Mouse (Mus musculus) ES-E14 (cell line): ENCODE results near the gene Setx. TPM values are rescaled to one million over a fixed set of nuclear protein-coding genes. Genes with fewer than 3 reads are reported as not detected.

Source experiments
- DNase-seq: peaks from one replicate; pipeline ENCODE4 v3.0.0-alpha.2; 2013; ENCODE audit warnings: low read depth, low spot score
- H3K27ac ChIP-seq: 2 replicates; pipeline ENCODE4 v1.5.1; 2012; ENCODE audit warnings: low read depth, mild to moderate bottlenecking, low read length, moderate library complexity, mixed read lengths; ENCODE audit not compliant: poor library complexity, insufficient read depth, severe bottlenecking
- H3K36me3 ChIP-seq: 2 replicates; pipeline ENCODE4 v1.6.1; 2012; ENCODE audit warnings: mild to moderate bottlenecking, low read length, moderate library complexity, mixed read lengths; ENCODE audit not compliant: control insufficient read depth, poor library complexity, insufficient read depth, severe bottlenecking
- H3K4me1 ChIP-seq, 2 experiments: fragments of 150-350 bp in 1 of 2; sonication (generic) in 1 of 2; 2 replicates each; pipeline ENCODE4 v1.6.1; 2012; ENCODE audit warnings: low read length in 2 of 2, mild to moderate bottlenecking in 1 of 2, mixed read lengths in 1 of 2; ENCODE audit not compliant: control insufficient read depth in 2 of 2, insufficient read depth in 2 of 2, poor library complexity in 1 of 2
- H3K4me3 ChIP-seq, 2 experiments: fragments of 150-350 bp in 1 of 2; sonication (generic) in 1 of 2; 2 replicates each; pipeline ENCODE4 v1.5.1; 2012; ENCODE audit warnings: low read length in 2 of 2, low read depth in 1 of 2, mild to moderate bottlenecking in 1 of 2, mixed read lengths in 1 of 2; ENCODE audit not compliant: insufficient read depth in 1 of 2, poor library complexity in 1 of 2, severe bottlenecking in 1 of 2
- H3K9ac ChIP-seq: 2 replicates; pipeline ENCODE4 v1.6.1; 2012; ENCODE audit warnings: low read depth, mild to moderate bottlenecking, low read length, mixed read lengths; ENCODE audit not compliant: poor library complexity, insufficient read depth, severe bottlenecking
- H3K9me3 ChIP-seq: fragments of 150-350 bp; sonication (generic); 2 replicates; pipeline ENCODE4 v1.6.1; 2012; ENCODE audit warnings: low read depth, mild to moderate bottlenecking, low read length; ENCODE audit not compliant: control insufficient read depth, insufficient read depth
- CHD2 ChIP-seq: IDR thresholded peaks from 2 replicates; pipeline ENCODE4 v1.6.1; 2014; ENCODE audit warnings: mild to moderate bottlenecking, low read depth, low read length, inconsistent platforms
- HCFC1 ChIP-seq: IDR thresholded peaks from 2 replicates; pipeline ENCODE4 v1.6.1; 2012; ENCODE audit warnings: low read length, inconsistent platforms, borderline replicate concordance; ENCODE audit not compliant: insufficient read depth
- MAFK ChIP-seq: IDR thresholded peaks from 2 replicates; pipeline ENCODE4 v1.6.1; 2014; ENCODE audit warnings: mild to moderate bottlenecking, low read depth, low read length, inconsistent platforms; ENCODE audit not compliant: insufficient read depth
- ZC3H11A ChIP-seq: IDR thresholded peaks from 2 replicates; pipeline ENCODE4 v1.6.1; 2012; ENCODE audit warnings: low read depth, mild to moderate bottlenecking, inconsistent platforms, low read length, borderline replicate concordance
- ZNF384 ChIP-seq: IDR thresholded peaks from 2 replicates; pipeline ENCODE4 v1.6.1; 2012; ENCODE audit warnings: low read depth, low read length, inconsistent platforms
- in situ Hi-C, 2 experiments: fragments of 600-800 bp; cut with MboI; formaldehyde crosslinking; loops; one replicate each; pipeline ENCODE4 v1.15.1; 2025; ENCODE audit warnings: low sequenced_read_pairs in 2 of 2, inconsistent platforms in 1 of 2; ENCODE audit not compliant: unreplicated experiment in 2 of 2
- total RNA-seq: library from RNA; depleted of rRNA; stranded (reverse); fragments of 300-350 nt; gene quantifications from 2 replicates; pipeline ENCODE4 v1.2.3, GENCODE M21; 2012

The Setx gene
- total RNA-seq, 1 experiment: 123 TPM

GRCm38 (mm10) chr2:29186209-29186608 is 62.2 kb downstream of the Setx start:
- no peak overlapping the region for H3K9ac ChIP-seq
- no peak overlapping the region for H3K27ac ChIP-seq
- H3K9me3 ChIP-seq: no peaks in the 10 kb centered on the region
- no peak for TF ChIP-seq ZNF384
- no peak for TF ChIP-seq CHD2
- no peak for TF ChIP-seq MAFK
- no peak for TF ChIP-seq ZC3H11A
- no peak for TF ChIP-seq HCFC1
- peaks cover 3% of the 10 kb centered on the region; the same call in 1 of the 2 replicates for H3K36me3 ChIP-seq
- no peaks in the 10 kb centered on the region for H3K4me1 ChIP-seq
- no peak for DNase-seq
- H3K4me3 ChIP-seq: no peak overlapping the region
- in situ Hi-C loops: no loop called here

GRCm38 (mm10) chr2:29190392-29190791 is 66.4 kb downstream of the Setx start:
- Histone ChIP-seq H3K36me3 (no peaks in the 10 kb centered on the region), H3K27ac (no peak overlapping the region), H3K4me1 (peaks cover 0 to 4% of the 10 kb centered on the region in 2 experiments; a peak in 1 of 4 replicates), H3K9ac (no peak overlapping the region), H3K9me3 (no peaks in the 10 kb centered on the region), H3K4me3 (no peak overlapping the region)
- in situ Hi-C loops: no loop called here
- TF ChIP-seq HCFC1 (no peak), CHD2 (no peak), MAFK (no peak), ZNF384 (no peak), ZC3H11A (no peak)
- DNase-seq: no peak

- no peak overlapping the region for H3K4me3 ChIP-seq
- in situ Hi-C loops: no loop called here
- H3K9me3 ChIP-seq: no peaks in the 10 kb centered on the region
- TF ChIP-seq ZNF384: no peak
- TF ChIP-seq CHD2: no peak
- no peak for TF ChIP-seq HCFC1
- TF ChIP-seq ZC3H11A: no peak
- no peak for TF ChIP-seq MAFK
- no peak overlapping the region for H3K27ac ChIP-seq
- peaks cover 0 to 8% of the 10 kb centered on the region in 2 experiments; a peak in 1 of 4 replicates for H3K4me1 ChIP-seq
- no peak for DNase-seq
- H3K36me3 ChIP-seq: no peaks in the 10 kb centered on the region
- H3K9ac ChIP-seq: no peak overlapping the region
Observed at GRCm38 (mm10) chr2:29191216-29192215, 67.5 kb downstream of the Setx start.

GRCm38 (mm10) chr2:29192629-29193278 is 68.8 kb downstream of the Setx start:
- H3K27ac ChIP-seq: no peak overlapping the region
- no peak for TF ChIP-seq MAFK
- TF ChIP-seq ZNF384: no peak
- TF ChIP-seq HCFC1: no peak
- TF ChIP-seq ZC3H11A: no peak
- TF ChIP-seq CHD2: no peak
- no peak for DNase-seq
- no peaks in the 10 kb centered on the region for H3K36me3 ChIP-seq
- in situ Hi-C loops: no loop called here
- no peaks in the 10 kb centered on the region for H3K9me3 ChIP-seq
- peaks cover 0 to 8% of the 10 kb centered on the region in 2 experiments; a peak in 1 of 4 replicates for H3K4me1 ChIP-seq
- no peak overlapping the region for H3K4me3 ChIP-seq
- no peak overlapping the region for H3K9ac ChIP-seq
